Mouse (Mus musculus) intestine, embryonic 15.5 days (tissue): ENCODE measurements around the gene Dglucy. TPM values are rescaled to one million over a fixed set of nuclear protein-coding genes. Genes with fewer than 3 reads are reported as not detected.
A peak's percentile ranks its signal among the peaks of the same experiment; 100 is the strongest.

Experiments
- ATAC-seq: fragments of 200-750 bp; cut with Nextera tagmentation; 2 replicates; pipeline ENCODE4 v1.8.0; 2017; ENCODE audit warnings: moderate TSS enrichment, moderate library complexity
- H3K27ac ChIP-seq: fragments of 300-500 bp; sonication (generic); 2 replicates; pipeline ENCODE4 v1.5.1; 2015; ENCODE audit warnings: mild to moderate bottlenecking, inconsistent platforms
- H3K27me3 ChIP-seq: fragments of 300-500 bp; sonication (generic); replicated peaks from 2 replicates; pipeline ENCODE4 v1.6.1; 2015; ENCODE audit warnings: inconsistent platforms
- H3K36me3 ChIP-seq: fragments of 300-500 bp; sonication (generic); 2 replicates; pipeline ENCODE4 v1.6.1; 2015; ENCODE audit warnings: inconsistent platforms
- H3K4me1 ChIP-seq: fragments of 300-500 bp; sonication (generic); replicated peaks from 2 replicates; pipeline ENCODE4 v1.6.1; 2015; ENCODE audit warnings: inconsistent platforms
- H3K4me2 ChIP-seq: fragments of 300-500 bp; sonication (generic); replicated peaks from 2 replicates; pipeline ENCODE4 v1.6.1; 2015; ENCODE audit warnings: mild to moderate bottlenecking, inconsistent platforms
- H3K4me3 ChIP-seq: fragments of 300-500 bp; sonication (generic); replicated peaks from 2 replicates; pipeline ENCODE4 v1.5.1; 2015; ENCODE audit warnings: inconsistent platforms
- H3K9ac ChIP-seq: fragments of 300-500 bp; sonication (generic); 2 replicates; pipeline ENCODE4 v1.6.1; 2015; ENCODE audit warnings: inconsistent platforms
- H3K9me3 ChIP-seq: fragments of 300-500 bp; sonication (generic); 2 replicates; pipeline ENCODE4 v1.6.1; 2016; ENCODE audit warnings: inconsistent platforms
- WGBS: fragments of 180-500 bp; shearing (Covaris S2); methylation state at CpG from one replicate; pipeline ENCODE4 v1.1.7; 2015; 5-methylcytosine and 5-hydroxymethylcytosine counted together
- polyA plus RNA-seq: library from polyadenylated mRNA; unstranded; fragments of >200 nt; fragmentation: Nextera tagmentation; extraction: Ambion mirVana; gene quantifications from 2 replicates; pipeline ENCODE4 v1.2.1, GENCODE M21; 2015

The Dglucy gene
- polyA plus RNA-seq, 1 experiment from 2014 or later = 2.5 TPM

- WGBS = 52% methylated on average over 5 of the region's 6 CpGs
- no peaks in the 10 kb centered on the region for H3K4me1 ChIP-seq
- H3K36me3 ChIP-seq = no peaks in the 10 kb centered on the region
- no peaks in the 10 kb centered on the region for H3K27me3 ChIP-seq
- H3K9ac ChIP-seq = no peak overlapping the region
- H3K4me2 ChIP-seq = no peak overlapping the region
- H3K4me3 ChIP-seq = no peak overlapping the region
- H3K27ac ChIP-seq = no peak overlapping the region
- ATAC-seq = no peak
- no peaks in the 10 kb centered on the region for H3K9me3 ChIP-seq
These were observed 97.1 kb downstream of the Dglucy start for GRCm38 (mm10) chr12:100875960-100876359.

GRCm38 (mm10) chr12:100877936-100878335, 99.1 kb downstream of the Dglucy start:
- Histone ChIP-seq H3K9me3 (no peaks in the 10 kb centered on the region), H3K9ac (no peak overlapping the region), H3K36me3 (no peaks in the 10 kb centered on the region), H3K4me3 (no peak overlapping the region), H3K4me1 (no peaks in the 10 kb centered on the region), H3K4me2 (no peak overlapping the region), H3K27me3 (no peaks in the 10 kb centered on the region), H3K27ac (no peak overlapping the region)
- WGBS = 75% methylated on average over 6 of the region's 6 CpGs
- no peak for ATAC-seq

DNA sequence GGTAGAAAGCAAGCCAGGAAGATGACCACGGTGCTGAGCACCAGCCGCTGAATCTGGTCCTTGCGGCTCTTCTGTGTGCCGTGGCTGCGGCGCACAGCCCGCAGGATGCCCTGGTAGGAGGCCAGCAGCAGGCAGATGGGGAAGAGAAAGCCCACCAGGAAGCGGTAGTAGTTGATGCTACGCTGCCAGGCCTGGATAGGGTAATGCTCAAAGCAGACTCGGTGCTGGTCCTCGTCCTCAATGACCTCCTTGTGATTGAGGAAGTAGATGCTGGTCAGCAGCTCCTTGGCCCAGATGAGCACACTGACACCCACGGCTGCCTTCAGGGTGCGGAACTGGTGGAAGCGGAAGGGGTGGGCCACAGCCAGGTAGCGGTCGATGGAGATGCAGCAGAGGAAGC, 99.7 kb downstream of the Dglucy start:
- no peak for ATAC-seq
- no peak overlapping the region for H3K4me2 ChIP-seq
- H3K4me3 ChIP-seq = no peak overlapping the region
- H3K9me3 ChIP-seq = no peaks in the 10 kb centered on the region
- H3K27me3 ChIP-seq = no peaks in the 10 kb centered on the region
- H3K9ac ChIP-seq = no peak overlapping the region
- WGBS = 89% methylated on average over 16 of the region's 16 CpGs
- no peaks in the 10 kb centered on the region for H3K36me3 ChIP-seq
- H3K4me1 ChIP-seq = no peaks in the 10 kb centered on the region
- no peak overlapping the region for H3K27ac ChIP-seq

GRCm38 (mm10) chr12:100883168-100883567, 104.3 kb downstream of the Dglucy start:
- Histone ChIP-seq H3K36me3 (no peaks in the 10 kb centered on the region), H3K4me1 (0 out of 2 replicates have a peak, but pooled peaks cover 2% of the 10 kb centered on the region), H3K4me3 (no peak overlapping the region), H3K9me3 (no peaks in the 10 kb centered on the region), H3K27ac (no peak overlapping the region), H3K9ac (no peak overlapping the region), H3K27me3 (no peaks in the 10 kb centered on the region), H3K4me2 (no peak overlapping the region)
- WGBS = 32% methylated on average over 7 of the region's 7 CpGs
- ATAC-seq = no peak

DNA sequence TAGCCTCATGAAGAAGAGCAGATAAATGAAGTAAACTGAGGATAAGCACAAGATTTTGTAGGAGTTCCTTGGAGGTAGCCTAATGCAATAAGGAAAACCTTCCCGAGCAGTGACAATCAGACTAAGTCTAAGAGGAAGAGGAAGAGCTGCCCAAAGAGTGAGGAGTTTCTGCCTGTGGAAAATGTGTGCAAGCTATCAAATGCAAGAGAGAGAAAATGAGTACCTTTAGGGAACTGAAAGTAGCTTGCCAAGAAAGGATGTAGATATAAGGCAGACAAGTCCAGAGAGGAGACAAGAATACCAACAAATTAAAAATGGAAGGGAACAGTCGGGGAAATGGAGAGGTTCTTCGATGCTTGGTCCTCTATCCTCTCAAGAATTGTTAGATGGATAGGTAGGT, 106.7 kb downstream of the Dglucy start:
- H3K4me2 ChIP-seq = no peak overlapping the region
- H3K27me3 ChIP-seq = no peaks in the 10 kb centered on the region
- H3K9ac ChIP-seq = no peak overlapping the region
- WGBS = 87% methylated on average over 3 of the region's 3 CpGs
- H3K4me1 ChIP-seq = 0 out of 2 replicates have a peak, but pooled peaks cover 2% of the 10 kb centered on the region
- no peak for ATAC-seq
- H3K36me3 ChIP-seq = no peaks in the 10 kb centered on the region
- no peak overlapping the region for H3K27ac ChIP-seq
- no peaks in the 10 kb centered on the region for H3K9me3 ChIP-seq
- H3K4me3 ChIP-seq = no peak overlapping the region

GRCm38 (mm10) chr12:100886877-100887276, 108.0 kb downstream of the Dglucy start:
- Histone ChIP-seq H3K36me3 (no peaks in the 10 kb centered on the region), H3K4me2 (no peak overlapping the region), H3K4me3 (no peak overlapping the region), H3K9ac (no peak overlapping the region), H3K4me1 (0 out of 2 replicates have a peak, but pooled peaks cover 2% of the 10 kb centered on the region), H3K9me3 (no peaks in the 10 kb centered on the region), H3K27me3 (no peaks in the 10 kb centered on the region), H3K27ac (no peak overlapping the region)
- ATAC-seq = no peak
- 86% methylated on average over 4 of the region's 4 CpGs for WGBS

GRCm38 (mm10) chr12:100887801-100888258, 109.0 kb downstream of the Dglucy start:
- Histone ChIP-seq H3K36me3 (no peaks in the 10 kb centered on the region), H3K27me3 (no peaks in the 10 kb centered on the region), H3K9me3 (no peaks in the 10 kb centered on the region), H3K4me1 (0 out of 2 replicates have a peak, but pooled peaks cover 2% of the 10 kb centered on the region), H3K9ac (no peak overlapping the region), H3K27ac (peak overlapping the region; percentile 56; the same call in 1 of the 2 replicates), H3K4me2 (peak overlapping the region; percentile 3; the same call in 1 of the 2 replicates), H3K4me3 (no peak overlapping the region)
- WGBS = 23% methylated on average over 12 of the region's 12 CpGs
- ATAC-seq = peak; percentile 78

- H3K27me3 ChIP-seq = no peaks in the 10 kb centered on the region
- no peak overlapping the region for H3K4me3 ChIP-seq
- ATAC-seq = no peak
- H3K27ac ChIP-seq = no peak overlapping the region
- no peak overlapping the region for H3K4me2 ChIP-seq
- no peak overlapping the region for H3K9ac ChIP-seq
- no peaks in the 10 kb centered on the region for H3K36me3 ChIP-seq
- 83% methylated on average over 3 of the region's 3 CpGs for WGBS
- no peaks in the 10 kb centered on the region for H3K9me3 ChIP-seq
- 0 out of 2 replicates have a peak, but pooled peaks cover 2% of the 10 kb centered on the region for H3K4me1 ChIP-seq
These were observed 111.7 kb downstream of the Dglucy start for GRCm38 (mm10) chr12:100890548-100890947.

GRCm38 (mm10) chr12:100895504-100895903, 116.6 kb downstream of the Dglucy start:
- Histone ChIP-seq H3K36me3 (no peaks in the 10 kb centered on the region), H3K9ac (no peak overlapping the region), H3K9me3 (no peaks in the 10 kb centered on the region), H3K4me2 (no peak overlapping the region), H3K27me3 (peaks cover 32% of the 10 kb centered on the region), H3K4me1 (peaks cover 12% of the 10 kb centered on the region), H3K4me3 (no peak overlapping the region), H3K27ac (no peak overlapping the region)
- 2% methylated on average over 2 of the region's 2 CpGs for WGBS
- ATAC-seq = no peak

GRCm38 (mm10) chr12:100896661-100897060, 117.8 kb downstream of the Dglucy start:
- WGBS = 18% methylated on average over 3 of the region's 3 CpGs

GRCm38 (mm10) chr12:100897736-100898650, 119.1 kb downstream of the Dglucy start:
- 30% methylated on average over 12 of the region's 12 CpGs for WGBS
- Histone ChIP-seq H3K9me3 (no peaks in the 10 kb centered on the region), H3K9ac (no peak overlapping the region), H3K27me3 (peaks cover 36% of the 10 kb centered on the region), H3K36me3 (no peaks in the 10 kb centered on the region), H3K4me2 (peak overlapping the region; percentile 69; the same call in 1 of the 2 replicates), H3K27ac (no peak overlapping the region), H3K4me1 (peaks cover 12% of the 10 kb centered on the region), H3K4me3 (no peak overlapping the region)
- ATAC-seq = no peak

More at GRCm38 (mm10) chr12:100896661-100897060, 117.8 kb downstream of the Dglucy start:
- H3K4me1 ChIP-seq = peaks cover 12% of the 10 kb centered on the region
- H3K36me3 ChIP-seq = no peaks in the 10 kb centered on the region
- H3K27me3 ChIP-seq = peaks cover 33% of the 10 kb centered on the region
- no peak for ATAC-seq
- no peak overlapping the region for H3K9ac ChIP-seq
- H3K9me3 ChIP-seq = no peaks in the 10 kb centered on the region
- no peak overlapping the region for H3K4me3 ChIP-seq
- H3K4me2 ChIP-seq = no peak overlapping the region
- no peak overlapping the region for H3K27ac ChIP-seq

- no peak overlapping the region for H3K27ac ChIP-seq
- peak overlapping the region; percentile 26 for H3K4me3 ChIP-seq
- WGBS = 2% methylated on average over 30 of the region's 30 CpGs
- peaks cover 12% of the 10 kb centered on the region for H3K4me1 ChIP-seq
- H3K27me3 ChIP-seq = peaks cover 39% of the 10 kb centered on the region
- peak; percentile 51; the same call in 1 of the 2 replicates for ATAC-seq
- no peaks in the 10 kb centered on the region for H3K36me3 ChIP-seq
- H3K4me2 ChIP-seq = peak overlapping the region; percentile 69
- no peaks in the 10 kb centered on the region for H3K9me3 ChIP-seq
- H3K9ac ChIP-seq = no peak overlapping the region
These were observed 120.3 kb downstream of the Dglucy start for GRCm38 (mm10) chr12:100899111-100899640.
